Mouse (Mus musculus) MEL (cell line): ENCODE results near the gene Zfp324. TPM values are rescaled to one million over a fixed set of nuclear protein-coding genes. Genes with fewer than 3 reads are reported as not detected.
A peak's percentile ranks its signal among the peaks of the same experiment; 100 is the strongest.

Source experiments
- DNase-seq: peaks from one replicate; pipeline ENCODE4 v3.0.0; 2011; ENCODE audit warnings: low read depth, low spot score
- H3K27ac ChIP-seq: 2 replicates; pipeline ENCODE4 v1.5.1; 2012; ENCODE audit warnings: low read depth, mild to moderate bottlenecking, control low read depth, low read length, moderate library complexity; ENCODE audit not compliant: control insufficient read depth
- H3K27me3 ChIP-seq, 2 experiments: fragments of 150-350 bp in 1 of 2; sonication (generic) in 1 of 2; 2 replicates each; pipeline ENCODE4 v1.6.1; 2012; ENCODE audit warnings: low read length in 2 of 2, mild to moderate bottlenecking in 2 of 2, improper control_type of control experiment in 1 of 2, moderate library complexity in 1 of 2; ENCODE audit not compliant: insufficient read depth in 2 of 2, control insufficient read depth in 1 of 2
- H3K36me3 ChIP-seq, 2 experiments: 2 replicates each; pipeline ENCODE4 v1.6.1; 2012 to 2014; ENCODE audit warnings: low read length in 2 of 2, improper control_type of control experiment in 1 of 2, inconsistent platforms in 1 of 2, mild to moderate bottlenecking in 1 of 2; ENCODE audit not compliant: insufficient read depth in 2 of 2, control insufficient read depth in 1 of 2
- H3K4me1 ChIP-seq, 2 experiments: fragments of 150-350 bp in 1 of 2; sonication (generic) in 1 of 2; 2 replicates each; pipeline ENCODE4 v1.6.1; 2012; ENCODE audit warnings: low read length in 2 of 2, improper control_type of control experiment in 1 of 2, mild to moderate bottlenecking in 1 of 2; ENCODE audit not compliant: insufficient read depth in 2 of 2, control insufficient read depth in 1 of 2
- H3K4me3 ChIP-seq, 2 experiments: fragments of 150-350 bp in 1 of 2; sonication (generic) in 1 of 2; 2 replicates each; pipeline ENCODE4 v1.5.1; 2012; ENCODE audit warnings: low read depth in 2 of 2, low read length in 2 of 2, mild to moderate bottlenecking in 2 of 2, moderate library complexity in 2 of 2, control low read depth in 1 of 2, improper control_type of control experiment in 1 of 2; ENCODE audit not compliant: control insufficient read depth in 1 of 2, insufficient read depth in 1 of 2
- H3K79me2 ChIP-seq: 2 replicates; pipeline ENCODE4 v1.6.1; 2012; ENCODE audit warnings: mild to moderate bottlenecking, low read length, moderate library complexity; ENCODE audit not compliant: control insufficient read depth, poor library complexity, insufficient read depth
- H3K9ac ChIP-seq: 2 replicates; pipeline ENCODE4 v1.6.1; 2012; ENCODE audit warnings: low read depth, mild to moderate bottlenecking, control low read depth, low read length, moderate library complexity; ENCODE audit not compliant: control insufficient read depth, poor library complexity, severe bottlenecking
- H3K9me3 ChIP-seq: fragments of 150-350 bp; sonication (generic); replicated peaks from 2 replicates; pipeline ENCODE4 v1.6.1; 2012; ENCODE audit warnings: mild to moderate bottlenecking, low read length, improper control_type of control experiment, moderate library complexity; ENCODE audit not compliant: insufficient read depth
- BHLHE40 ChIP-seq: IDR thresholded peaks from 2 replicates; pipeline ENCODE4 v1.6.1; 2012; ENCODE audit warnings: low read depth, mild to moderate bottlenecking, inconsistent platforms, low read length, improper control_type of control experiment, borderline replicate concordance
- CHD1 ChIP-seq: IDR thresholded peaks from 2 replicates; pipeline ENCODE4 v1.6.1; 2012; ENCODE audit warnings: low read depth, mild to moderate bottlenecking, inconsistent platforms, low read length, improper control_type of control experiment
- CHD2 ChIP-seq: IDR thresholded peaks from 2 replicates; pipeline ENCODE4 v1.6.1; 2011; ENCODE audit warnings: low read length, improper control_type of control experiment
- CTCF ChIP-seq, 3 experiments: IDR thresholded peaks in 2 of 3; conservative IDR thresholded peaks in 1 of 3; 2 replicates each; pipeline ENCODE4 v1.5.1; 2011 to 2012; ENCODE audit warnings: low read length in 3 of 3, low read depth in 2 of 3, mild to moderate bottlenecking in 2 of 3, improper control_type of control experiment in 1 of 3, inconsistent platforms in 1 of 3, mixed read lengths in 1 of 3, moderate library complexity in 1 of 3; ENCODE audit not compliant: control insufficient read depth in 1 of 3, insufficient read depth in 1 of 3, poor library complexity in 1 of 3, severe bottlenecking in 1 of 3
- ELF1 ChIP-seq: IDR thresholded peaks from 2 replicates; pipeline ENCODE4 v1.6.1; 2014; ENCODE audit warnings: low read depth, mild to moderate bottlenecking, inconsistent platforms, low read length, improper control_type of control experiment, moderate library complexity
- EP300 ChIP-seq, 2 experiments: IDR thresholded peaks; 2 replicates each; pipeline ENCODE4 v1.6.1; 2011; ENCODE audit warnings: improper control_type of control experiment in 2 of 2, low read length in 2 of 2, low read depth in 1 of 2, mild to moderate bottlenecking in 1 of 2
- ETS1 ChIP-seq: IDR thresholded peaks from 2 replicates; pipeline ENCODE4 v1.6.1; 2012; ENCODE audit warnings: low read depth, mild to moderate bottlenecking, inconsistent platforms, low read length, improper control_type of control experiment, moderate library complexity
- GABPA ChIP-seq: IDR thresholded peaks from 2 replicates; pipeline ENCODE4 v1.6.1; 2012; ENCODE audit warnings: low read depth, mild to moderate bottlenecking, inconsistent platforms, low read length, improper control_type of control experiment, moderate library complexity
- GATA1 ChIP-seq: IDR thresholded peaks from 2 replicates; pipeline ENCODE4 v1.6.1; 2011; ENCODE audit warnings: low read depth, low read length, improper control_type of control experiment
- HCFC1 ChIP-seq: IDR thresholded peaks from 2 replicates; pipeline ENCODE4 v1.6.1; 2012; ENCODE audit warnings: low read depth, mild to moderate bottlenecking, inconsistent platforms, low read length, improper control_type of control experiment, moderate library complexity
- MAFK ChIP-seq: IDR thresholded peaks from 2 replicates; pipeline ENCODE4 v1.6.1; 2011; ENCODE audit warnings: low read depth, mild to moderate bottlenecking, low read length, improper control_type of control experiment, borderline replicate concordance
- MAX ChIP-seq: IDR thresholded peaks from 2 replicates; pipeline ENCODE4 v1.6.1; 2011; ENCODE audit warnings: low read length, improper control_type of control experiment
- MAZ ChIP-seq: IDR thresholded peaks from 2 replicates; pipeline ENCODE4 v1.6.1; 2012; ENCODE audit warnings: low read depth, mild to moderate bottlenecking, inconsistent platforms, low read length, improper control_type of control experiment
- MEF2A ChIP-seq: IDR thresholded peaks from 2 replicates; pipeline ENCODE4 v1.6.1; 2014; ENCODE audit warnings: low read depth, mild to moderate bottlenecking, inconsistent platforms, low read length, improper control_type of control experiment; ENCODE audit not compliant: poor library complexity, insufficient replicate concordance, severe bottlenecking; ENCODE audit errors: extremely low read depth
- MYB ChIP-seq: IDR thresholded peaks from 2 replicates; pipeline ENCODE4 v1.6.1; 2011; ENCODE audit warnings: mild to moderate bottlenecking, low read depth, low read length, improper control_type of control experiment
- MYC ChIP-seq: IDR thresholded peaks from 2 replicates; pipeline ENCODE4 v1.6.1; 2011; ENCODE audit warnings: low read depth, mild to moderate bottlenecking, low read length, improper control_type of control experiment, moderate library complexity
- NRF1 ChIP-seq: IDR thresholded peaks from 2 replicates; pipeline ENCODE4 v1.6.1; 2014; ENCODE audit warnings: low read depth, mild to moderate bottlenecking, inconsistent platforms, low read length, improper control_type of control experiment, moderate library complexity; ENCODE audit not compliant: poor library complexity, insufficient read depth, severe bottlenecking
- POLR2AphosphoS2 ChIP-seq: IDR thresholded peaks from 2 replicates; pipeline ENCODE4 v1.6.1; 2011; ENCODE audit warnings: low read length, improper control_type of control experiment
- SMC3 ChIP-seq: IDR thresholded peaks from 2 replicates; pipeline ENCODE4 v1.6.1; 2011; ENCODE audit warnings: low read depth, low read length, improper control_type of control experiment
- TAL1 ChIP-seq: IDR thresholded peaks from 2 replicates; pipeline ENCODE4 v1.6.1; 2012; ENCODE audit warnings: mild to moderate bottlenecking, inconsistent platforms, low read length, moderate library complexity, mixed read lengths
- TBP ChIP-seq: IDR thresholded peaks from 2 replicates; pipeline ENCODE4 v1.8.0; 2011; ENCODE audit warnings: low read depth, low read length, improper control_type of control experiment
- TCF12 ChIP-seq: IDR thresholded peaks from 2 replicates; pipeline ENCODE4 v1.6.1; 2014; ENCODE audit warnings: low read depth, mild to moderate bottlenecking, inconsistent platforms, low read length, improper control_type of control experiment, moderate library complexity
- ZC3H11A ChIP-seq: IDR thresholded peaks from 2 replicates; pipeline ENCODE4 v1.6.1; 2012; ENCODE audit warnings: low read depth, mild to moderate bottlenecking, inconsistent platforms, low read length, improper control_type of control experiment
- ZMIZ1 ChIP-seq: IDR thresholded peaks from 2 replicates; pipeline ENCODE4 v1.6.1; 2012; ENCODE audit warnings: low read depth, mild to moderate bottlenecking, inconsistent platforms, low read length, improper control_type of control experiment, moderate library complexity
- ZNF384 ChIP-seq: IDR thresholded peaks from 2 replicates; pipeline ENCODE4 v1.6.1; 2012; ENCODE audit warnings: low read depth, mild to moderate bottlenecking, inconsistent platforms, low read length, improper control_type of control experiment
- polyA plus RNA-seq, 2 experiments: library from polyadenylated mRNA; stranded (reverse) in 1 of 2; unstranded in 1 of 2; fragments of >175 nt in 1 of 2; fragments of >200 nt in 1 of 2; gene quantifications; 2 replicates each; pipeline versions ENCODE4 v1.2.1 to v1.2.4; 2012; ENCODE audit warnings: low replicate concordance in 2 of 2, low read depth in 1 of 2; ENCODE audit not compliant: insufficient read length in 2 of 2, insufficient read depth in 1 of 2, missing spikeins in 1 of 2
- total RNA-seq: library from RNA; depleted of rRNA; stranded (reverse); fragments of 300-350 nt; gene quantifications from 2 replicates; pipeline ENCODE4 v1.2.3, GENCODE M21; 2012

The Zfp324 gene
- total and polyA plus RNA-seq, 3 experiments, result 5.2 to 9.9 TPM; not detected in 1

DNA sequence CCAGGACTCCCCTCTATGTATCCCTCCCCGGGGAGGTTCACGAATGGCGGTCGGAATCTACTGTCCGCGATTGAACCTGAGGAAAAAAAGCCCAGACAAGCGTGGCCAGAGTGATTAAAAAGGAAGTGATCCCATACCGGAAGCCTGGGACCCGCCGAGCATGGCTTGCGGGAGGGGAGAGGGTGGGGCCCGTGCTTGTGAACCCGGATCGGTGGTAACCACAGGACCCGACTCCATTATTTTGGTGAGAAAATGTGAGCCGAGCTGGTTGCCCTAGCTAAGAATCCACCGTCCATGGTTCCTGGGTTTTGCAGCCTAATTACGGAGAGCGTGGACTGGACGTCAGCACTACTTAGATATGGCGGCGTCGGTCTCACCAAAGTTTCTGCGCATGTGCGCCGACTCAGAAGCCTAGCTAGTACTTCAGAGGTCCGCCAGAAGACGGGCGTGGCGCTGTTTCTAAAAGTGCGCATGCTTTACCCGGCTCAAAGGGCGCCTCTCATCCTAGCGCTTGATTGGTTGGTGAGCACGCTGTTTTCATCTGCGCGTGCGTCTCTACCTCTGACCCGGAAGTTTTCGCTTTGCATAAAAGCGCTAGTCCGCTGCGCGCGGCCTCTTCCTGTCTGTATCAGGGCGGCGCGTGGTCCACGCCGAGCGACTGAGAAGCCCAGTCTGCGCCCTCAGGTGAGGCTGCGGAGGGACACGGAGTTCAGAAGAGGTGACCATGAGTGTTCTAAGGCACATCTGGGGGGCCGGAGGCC, 43.8 kb upstream of the Zfp324 start, which contains the start of gene Rps5 (continued):
- TF ChIP-seq MEF2A, result no peak
- peak; percentile 49; the same call in 1 of the 2 replicates for TF ChIP-seq ZNF384
- TF ChIP-seq ELF1, result peak; percentile 87
- TF ChIP-seq EP300 (IDR thresholded peaks at IDR 0.05; ENCODE audit: low read depth in 1 of 2, low read length in 2 of 2), result no peak; a peak in 1 of 4 replicates
- TF ChIP-seq MYB, result no peak
- peak; percentile 94 for TF ChIP-seq HCFC1
- TF ChIP-seq TCF12, result no peak; the same call in 1 of the 2 replicates
- peak; percentile 99 for TF ChIP-seq TBP
- TF ChIP-seq CHD1, result no peak
- no peak for TF ChIP-seq TAL1
- TF ChIP-seq MYC, result peak; percentile 97
- no peak for TF ChIP-seq MAFK
- TF ChIP-seq BHLHE40, result no peak
- peak; percentile 10; the same call in 1 of the 2 replicates for TF ChIP-seq GATA1
- TF ChIP-seq CTCF (IDR thresholded peaks at IDR 0.05 in 2 of 3, conservative IDR thresholded peaks at IDR 0.05 in 1 of 3; ENCODE audit: control insufficient read depth in 1 of 3, insufficient read depth in 1 of 3, low read depth in 2 of 3, low read length in 3 of 3, poor library complexity in 1 of 3, severe bottlenecking in 1 of 3), result peak; percentile 22 to 59 (median 34); a peak in 5 of 6 replicates
- peak; percentile 95 for TF ChIP-seq POLR2AphosphoS2
- peak; percentile 93 for TF ChIP-seq ZMIZ1
- TF ChIP-seq MAZ, result peak; percentile 78
- TF ChIP-seq ETS1, result peak; percentile 29; the same call in 1 of the 2 replicates
- no peak for TF ChIP-seq GABPA
- peak; percentile 80; the same call in 1 of the 2 replicates for TF ChIP-seq CHD2
- TF ChIP-seq SMC3, result no peak
- TF ChIP-seq ZC3H11A, result no peak

DNA sequence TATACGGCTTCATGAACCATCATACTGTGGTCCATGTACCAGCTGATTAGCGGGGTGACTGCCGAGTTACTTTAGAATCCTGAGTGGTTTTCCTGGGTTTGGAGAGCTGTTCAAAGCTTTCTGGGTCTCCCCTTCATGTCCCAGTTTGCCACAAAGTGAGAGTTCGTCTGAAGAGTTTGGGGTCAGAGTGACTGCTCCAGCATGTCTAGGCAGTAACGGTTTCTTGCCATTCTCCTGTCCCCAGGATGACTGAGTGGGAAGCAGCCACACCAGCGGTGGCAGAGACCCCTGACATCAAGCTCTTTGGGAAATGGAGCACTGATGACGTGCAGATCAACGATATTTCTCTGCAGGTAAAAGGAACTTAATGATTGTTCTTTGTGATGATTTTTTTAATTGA, 42.9 kb upstream of the Zfp324 start:
- Histone ChIP-seq H3K36me3 (peaks cover 14 to 18% of the 10 kb centered on the region in 2 experiments), H3K4me1 (peaks cover 0 to 10% of the 10 kb centered on the region in 2 experiments; a peak in 1 of 4 replicates), H3K27me3 (no peaks in the 10 kb centered on the region), H3K4me3 (peak overlapping the region; percentile 74 to 82), H3K9me3 (no peaks in the 10 kb centered on the region), H3K9ac (peak overlapping the region; percentile 93), H3K79me2 (peaks cover 28% of the 10 kb centered on the region), H3K27ac (peak overlapping the region; percentile 69)
- no peak for DNase-seq
- peak; percentile 90 for TF ChIP-seq CHD1
- peak; percentile 21; the same call in 1 of the 2 replicates for TF ChIP-seq POLR2AphosphoS2
- no peak for TF ChIP-seq MAX
- no peak for TF ChIP-seq NRF1
- no peak for TF ChIP-seq ETS1
